Mouse (Mus musculus) testis, adult 2 months (tissue): ENCODE results near the gene Gng7.

Experiments
- CTCF ChIP-seq: fragments of 200-500 bp; IDR thresholded peaks from 2 replicates; pipeline ENCODE4 v1.5.1; 2012; ENCODE audit warnings: low read depth, mild to moderate bottlenecking, inconsistent platforms, low read length, moderate library complexity; ENCODE audit not compliant: control insufficient read depth, insufficient read depth, insufficient replicate concordance
- POLR2A ChIP-seq: fragments of 200-500 bp; IDR thresholded peaks from 2 replicates; pipeline ENCODE4 v1.6.1; 2012; ENCODE audit warnings: low read depth, mild to moderate bottlenecking, inconsistent platforms, low read length, moderate library complexity; ENCODE audit not compliant: control insufficient read depth

DNA sequence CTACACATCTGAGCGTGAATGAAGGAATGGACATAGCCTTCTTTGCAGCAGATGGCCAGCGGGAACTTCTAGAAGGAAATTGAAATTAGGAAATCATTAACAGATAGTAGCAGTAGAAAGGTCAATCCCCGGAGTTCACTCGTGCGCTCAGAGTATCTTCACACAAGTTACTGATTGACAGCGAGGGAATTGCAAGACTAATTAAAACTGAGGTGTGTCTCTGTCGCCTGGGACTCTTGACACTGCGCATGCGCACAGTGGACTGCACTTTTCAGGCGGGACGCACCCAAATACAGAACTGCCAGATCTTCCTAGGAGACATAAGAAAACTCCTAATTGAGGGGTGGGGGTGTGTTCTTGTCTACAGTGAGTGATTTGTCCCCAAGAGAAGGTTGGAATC, 39.3 kb downstream of the Gng7 start:
- TF ChIP-seq CTCF (no peak), POLR2A (no peak)
